Mouse (Mus musculus) bone marrow, adult 2 months (tissue): ENCODE measurements around the gene Tsc22d4. TPM values are rescaled to one million over a fixed set of nuclear protein-coding genes. Genes with fewer than 3 reads are reported as not detected.

Experiments used
- H3K27ac ChIP-seq: fragments of 200-500 bp; 2 replicates; pipeline ENCODE4 v1.5.1; 2012; ENCODE audit warnings: low read depth, mild to moderate bottlenecking, control low read depth, inconsistent platforms, low read length; ENCODE audit not compliant: control insufficient read depth, poor library complexity, insufficient read depth
- H3K4me1 ChIP-seq: fragments of 200-500 bp; 2 replicates; pipeline ENCODE4 v1.6.1; 2011; ENCODE audit warnings: low read length; ENCODE audit not compliant: control insufficient read depth, insufficient read depth
- H3K4me3 ChIP-seq: fragments of 200-500 bp; replicated peaks from 2 replicates; pipeline ENCODE3; 2011; ENCODE audit warnings: mild to moderate bottlenecking, low read depth, low read length, control low read depth; ENCODE audit not compliant: control insufficient read depth
- CTCF ChIP-seq: fragments of 200-500 bp; IDR thresholded peaks from 2 replicates; pipeline ENCODE4 v1.5.1; 2011; ENCODE audit warnings: low read length, control low read depth; ENCODE audit not compliant: control insufficient read depth, insufficient read depth
- POLR2A ChIP-seq: fragments of 200-500 bp; IDR thresholded peaks from 2 replicates; pipeline ENCODE4 v1.6.1; 2011; ENCODE audit warnings: low read depth, mild to moderate bottlenecking, control low read depth, low read length, borderline replicate concordance; ENCODE audit not compliant: control insufficient read depth
- WGBS: fragments of 180-500 bp; shearing (Covaris S2); methylation state at CpG from one replicate; pipeline ENCODE4 v1.1.7; 2018; 5-methylcytosine and 5-hydroxymethylcytosine counted together
- polyA plus RNA-seq: library from polyadenylated mRNA; stranded (reverse); fragments of >200 nt; gene quantifications from 2 replicates; pipeline ENCODE4 v1.2.4, GENCODE M21; 2011; ENCODE audit warnings: low replicate concordance; ENCODE audit not compliant: missing spikeins, insufficient read depth, insufficient read length

The Tsc22d4 gene
- polyA plus RNA-seq, result 143 and 144 TPM in 2 replicates

DNA sequence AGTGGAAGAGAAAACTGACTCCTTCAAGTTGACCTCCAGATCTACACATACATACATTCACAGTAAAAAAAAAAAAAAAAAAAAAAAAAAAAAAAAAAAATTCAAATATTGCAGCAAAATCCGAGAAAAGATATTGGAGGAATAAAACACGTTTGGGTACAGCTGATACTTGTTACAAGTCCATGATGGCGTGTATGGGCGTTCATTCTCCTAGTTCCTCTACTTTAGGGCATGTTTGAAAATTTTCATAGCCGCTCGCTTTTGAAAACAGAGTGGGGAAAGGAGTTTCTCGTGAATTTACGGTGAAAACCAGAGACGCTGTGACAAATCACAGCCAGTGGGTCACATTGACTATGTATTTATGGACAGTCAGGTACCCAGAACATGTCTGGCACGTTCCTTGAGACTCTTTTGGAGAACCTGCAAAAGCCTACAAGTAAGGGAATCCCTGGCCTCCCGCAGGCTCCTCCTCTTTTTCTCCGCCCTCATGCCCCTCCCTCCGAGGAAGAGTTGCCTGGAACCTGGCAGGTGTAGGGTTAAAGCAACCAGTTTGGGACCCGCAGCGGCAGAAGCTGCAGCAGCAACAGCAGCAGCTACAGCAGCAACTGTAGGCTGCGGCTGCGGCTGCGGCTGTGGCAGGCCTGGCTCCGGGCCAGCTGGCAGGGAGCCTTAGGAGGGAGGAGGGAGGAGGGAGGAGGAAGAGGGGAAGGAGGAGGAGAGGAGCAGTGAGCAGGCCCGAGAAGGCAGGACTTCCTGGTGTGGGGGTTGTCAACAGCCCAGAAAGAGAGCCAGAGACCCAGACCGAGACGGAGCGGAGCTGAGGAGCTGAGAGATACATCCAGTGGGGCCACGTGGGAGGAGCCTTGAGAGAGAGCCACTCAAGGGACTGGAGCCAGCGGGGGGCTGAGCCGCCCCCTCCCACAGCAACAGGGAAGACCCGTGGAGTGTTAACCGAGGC lies at the start of gene Tsc22d4:
TSS of gene Tsc22d4 (plus strand) at position 517 of the 958 bp plus-strand sequence.
- TF ChIP-seq POLR2A (peak; percentile 95), CTCF (no peak)
- Histone ChIP-seq H3K4me3 (peak within 1 kb of the TSS; percentile 94), H3K4me1 (peaks cover 2% of the 10 kb centered on the region; the same call in 1 of the 2 replicates), H3K27ac (peak within 1 kb of the TSS; percentile 99)
- WGBS, result under 1% methylated on average over 28 of the region's 28 CpGs

DNA sequence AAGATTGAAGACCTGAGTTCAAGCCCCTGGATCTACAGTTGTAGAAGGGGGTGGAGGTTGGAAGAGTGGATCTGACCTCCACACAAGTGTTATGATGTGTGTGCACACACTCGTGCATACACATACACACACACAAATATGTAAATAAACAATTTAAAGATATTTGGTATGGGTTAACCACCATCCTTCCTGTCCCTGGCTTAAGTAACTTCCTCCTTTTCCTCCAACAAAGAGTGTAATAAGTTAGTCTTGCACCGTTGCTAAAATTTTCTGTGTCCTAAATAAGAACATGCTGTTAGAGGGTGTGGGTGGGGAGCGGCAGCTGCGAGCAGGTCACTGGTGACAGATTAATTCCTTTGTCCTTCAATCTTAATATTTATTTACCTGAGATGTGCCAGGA lies 49.6 kb upstream of the Tsc22d4 start:
- peaks cover 11% of the 10 kb centered on the region for H3K4me1 ChIP-seq
- H3K27ac ChIP-seq, result peak overlapping the region; percentile 64; the same call in 1 of the 2 replicates
- TF ChIP-seq POLR2A, result no peak
- TF ChIP-seq CTCF, result no peak
- H3K4me3 ChIP-seq, result no peak overlapping the region
- 6% methylated on average over 4 of the region's 4 CpGs for WGBS

DNA sequence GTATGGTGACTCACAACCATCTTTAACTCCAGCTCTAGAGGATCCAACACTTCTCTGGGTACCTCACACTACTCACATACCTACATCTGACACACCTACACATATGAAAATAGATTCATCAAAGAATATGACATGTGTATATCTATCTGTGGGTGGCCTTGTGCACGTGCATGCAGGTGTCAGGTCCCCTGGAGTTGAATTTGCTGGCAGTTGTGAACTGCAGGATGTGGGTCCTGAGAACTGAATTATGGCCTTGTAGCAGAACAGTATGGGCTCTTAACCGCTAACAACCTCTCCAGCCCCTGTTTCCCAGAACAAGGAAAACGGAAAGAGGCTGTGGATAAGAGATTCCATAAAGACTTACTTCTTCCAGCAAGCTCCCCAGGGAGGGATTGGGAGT lies 46.5 kb upstream of the Tsc22d4 start:
- WGBS, result 76% methylated on average over 3 of the region's 3 CpGs
- TF ChIP-seq POLR2A, result no peak
- no peak for TF ChIP-seq CTCF
- Histone ChIP-seq H3K27ac (no peak overlapping the region), H3K4me3 (no peak overlapping the region), H3K4me1 (peaks cover 11% of the 10 kb centered on the region)

DNA sequence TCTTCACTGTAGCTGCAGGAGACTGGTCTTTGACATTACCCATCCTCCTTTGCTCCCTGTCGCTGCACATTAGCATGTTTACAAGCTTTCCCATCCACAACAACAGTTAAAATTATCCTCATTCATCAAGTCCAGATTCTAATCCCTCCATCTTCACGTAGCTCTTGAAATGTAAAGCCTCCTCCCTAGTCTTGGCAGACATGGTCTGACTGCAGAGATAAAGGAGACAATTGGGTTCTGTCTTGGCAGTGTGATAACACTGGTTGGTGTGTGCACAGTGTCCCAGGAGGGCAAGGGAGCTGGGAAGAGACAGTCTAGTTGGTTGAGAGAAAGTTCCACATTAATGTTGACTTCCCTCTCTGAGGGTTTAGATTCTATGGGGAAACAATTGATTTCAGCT lies 45.7 kb upstream of the Tsc22d4 start:
- no peak for TF ChIP-seq CTCF
- TF ChIP-seq POLR2A, result no peak
- Histone ChIP-seq H3K27ac (no peak overlapping the region), H3K4me3 (no peak overlapping the region), H3K4me1 (peaks cover 11% of the 10 kb centered on the region)
- 57% methylated on average over 2 of the region's 2 CpGs for WGBS

DNA sequence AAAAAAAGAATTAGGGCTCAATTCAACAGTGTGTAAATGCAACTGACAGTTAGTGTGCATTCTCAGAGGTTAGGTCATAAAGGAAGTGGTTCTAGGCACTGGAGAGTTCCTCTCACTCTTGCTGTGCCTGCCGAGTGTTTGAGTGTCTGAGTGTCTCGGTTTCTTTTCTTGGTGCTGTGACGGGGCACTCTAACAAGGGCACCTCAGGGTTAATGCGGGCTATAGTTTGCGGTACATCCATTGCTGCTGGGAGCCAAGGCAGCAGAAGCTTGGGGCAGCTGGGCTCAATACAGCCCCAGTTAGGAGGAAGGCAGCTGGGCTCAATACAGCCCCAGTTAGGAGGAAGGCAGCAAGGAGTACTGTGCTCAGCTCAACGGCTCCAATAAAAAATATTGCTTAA lies 40.3 kb upstream of the Tsc22d4 start:
- Histone ChIP-seq H3K27ac (peak overlapping the region; percentile 94), H3K4me3 (peak overlapping the region; percentile 32), H3K4me1 (peaks cover 5% of the 10 kb centered on the region)
- WGBS, result 3% methylated on average over 6 of the region's 6 CpGs
- TF ChIP-seq CTCF (no peak), POLR2A (no peak)

DNA sequence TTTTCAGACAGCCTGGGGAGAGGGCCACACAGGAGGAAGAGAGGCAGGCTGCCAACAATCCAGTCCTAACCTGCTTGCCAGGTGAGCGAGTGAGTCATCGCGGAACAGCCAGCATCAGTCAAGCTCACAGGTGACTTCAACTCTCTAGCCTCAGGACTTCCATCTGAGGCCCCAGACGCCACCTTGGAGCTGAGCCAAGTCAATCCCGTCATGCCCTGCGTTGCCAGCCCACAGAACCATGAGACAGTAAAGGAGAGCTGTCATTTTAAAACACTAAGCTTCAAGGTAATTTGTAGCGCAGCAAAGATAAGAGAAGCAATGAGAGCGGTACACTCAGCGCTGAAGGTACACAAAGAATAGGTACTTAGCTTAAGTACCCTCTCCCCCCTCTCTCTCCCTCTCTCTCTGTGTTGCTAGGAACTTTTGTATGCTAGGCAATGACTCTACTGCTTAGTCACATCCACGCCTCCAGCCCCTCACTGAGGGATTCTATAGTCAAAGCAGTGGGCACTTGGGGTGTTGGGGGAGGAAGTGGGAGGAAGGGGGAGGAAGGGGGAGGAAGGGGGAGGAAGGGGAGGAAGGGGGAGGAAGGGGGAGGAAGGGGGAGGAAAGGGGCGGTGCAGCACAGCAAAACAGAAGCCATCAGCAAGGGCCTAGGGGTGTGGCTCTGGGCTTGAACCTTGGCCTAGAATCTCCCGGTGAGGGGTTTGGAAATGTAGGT lies 38.5 kb upstream of the Tsc22d4 start:
- Histone ChIP-seq H3K27ac (peak overlapping the region; percentile 87), H3K4me3 (peak overlapping the region; percentile 23), H3K4me1 (peaks cover 4% of the 10 kb centered on the region)
- 8% methylated on average over 12 of the region's 12 CpGs for WGBS
- no peak for TF ChIP-seq POLR2A
- TF ChIP-seq CTCF, result no peak

DNA sequence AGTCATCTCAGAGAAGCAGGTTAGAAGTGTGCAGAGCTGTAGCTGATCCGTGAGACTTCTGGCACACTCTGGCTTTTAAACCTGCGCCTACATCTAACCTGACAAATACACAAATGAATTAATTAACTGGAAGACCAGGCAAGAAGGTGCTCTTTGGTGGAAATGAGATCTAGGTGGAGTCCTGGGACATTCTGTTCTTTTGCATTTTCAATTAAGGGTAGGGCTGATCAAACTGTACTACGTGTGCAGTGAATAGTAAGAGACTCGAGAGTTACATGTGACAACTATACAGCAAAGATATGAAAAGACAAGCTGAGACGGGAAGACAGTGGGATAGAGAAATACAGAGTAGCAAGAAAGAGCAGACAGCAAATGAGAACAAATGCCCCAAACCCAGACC lies 32.1 kb upstream of the Tsc22d4 start:
- no peak overlapping the region for H3K4me3 ChIP-seq
- no peak for TF ChIP-seq POLR2A
- TF ChIP-seq CTCF, result no peak
- H3K4me1 ChIP-seq, result no peaks in the 10 kb centered on the region; the same call in 1 of the 2 replicates
- 89% methylated on average over 5 of the region's 5 CpGs for WGBS
- H3K27ac ChIP-seq, result no peak overlapping the region

DNA sequence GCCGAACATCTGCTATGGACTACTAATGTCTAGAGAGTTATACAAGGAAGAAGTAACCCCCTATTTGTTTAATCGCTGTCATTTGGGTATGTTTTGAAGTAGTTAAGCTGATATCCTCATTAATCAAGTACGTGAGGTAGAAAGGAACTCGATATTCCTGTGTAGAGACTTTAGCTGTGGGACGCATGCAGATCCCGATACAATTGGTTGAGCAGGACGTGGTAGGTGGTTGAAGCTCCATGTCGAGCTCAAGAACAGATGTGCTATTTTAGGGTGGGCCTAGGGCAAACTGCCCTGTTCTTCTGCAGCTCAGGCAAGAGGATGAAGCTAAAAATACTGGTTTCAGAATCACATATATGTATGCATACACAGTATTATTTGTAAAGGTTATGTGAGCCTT lies 29.8 kb upstream of the Tsc22d4 start:
- peaks cover 3% of the 10 kb centered on the region; the same call in 1 of the 2 replicates for H3K4me1 ChIP-seq
- WGBS, result 84% methylated on average over 8 of the region's 8 CpGs
- TF ChIP-seq POLR2A, result no peak
- no peak for TF ChIP-seq CTCF
- no peak overlapping the region for H3K4me3 ChIP-seq
- H3K27ac ChIP-seq, result no peak overlapping the region
